Comparison of ENCODE assay signal across 9 mouse cellular contexts in genomic region chr11:117098155-117098554, GRCm38 (mm10). TPM values are rescaled to one million over a fixed set of nuclear protein-coding genes. Genes with fewer than 3 reads are reported as not detected.
DNase-seq lines count a peak whose midpoint lies in the region; ATAC-seq lines count a peak whose summit lies in the region.
"Had no signal": no experiment of that assay in that cellular context is flagged by ENCODE, and none has a peak within 500 bp of the region (broad histone marks: within the 10 kb centered on the region; RNA-seq: fewer than 3 reads in every experiment).

No protein-coding gene starts in this region.

- ATAC-seq in heart, embryonic 12.5 days (ENCODE audit: insufficient number of reproducible peaks, low FRiP score): no peak
- no peak for ATAC-seq in heart, embryonic 11.5 days (replicated peaks; ENCODE audit: insufficient number of reproducible peaks, low FRiP score, low TSS enrichment)
- no peak for ATAC-seq in megakaryocyte, adult 5-6 weeks (ENCODE audit: poor library complexity, severe bottlenecking)

- 28% methylated on average over 5 of the region's 5 CpGs for WGBS in heart, embryonic 12.5 days
- WGBS in heart, embryonic 11.5 days (ENCODE audit: insufficient replicate concordance): 34% methylated on average over 5 of the region's 5 CpGs
- 28% methylated on average over 5 of the region's 5 CpGs for WGBS in limb, embryonic 10.5 days

- DNase-seq in heart, adult 18-20 months: peak; percentile 53 to 85
- peak; percentile 76 for DNase-seq in NIH3T3 (ENCODE audit: low read depth)
- DNase-seq in limb, embryonic 10.5 days (ENCODE audit: low spot score): no peak
- no peak for DNase-seq in thymus, postnatal 25 days
- no peak for DNase-seq in cerebellum, adult 11-12 months
- DNase-seq: midbrain, embryonic 14.5 days had no signal

- peaks cover 64% of the 10 kb centered on the region for H3K4me1 ChIP-seq in heart, embryonic 12.5 days (replicated peaks)
- H3K4me1 ChIP-seq in heart, embryonic 11.5 days (ENCODE audit: control insufficient read depth, insufficient read depth, low read length): peaks cover 46% of the 10 kb centered on the region
- peaks cover 24% of the 10 kb centered on the region for H3K4me1 ChIP-seq in limb, embryonic 10.5 days

- H3K27ac ChIP-seq in heart, embryonic 12.5 days (ENCODE audit: poor library complexity, severe bottlenecking): no peak overlapping the region
- no peak overlapping the region for H3K27ac ChIP-seq in heart, embryonic 11.5 days (ENCODE audit: low read depth, low read length)
- H3K27ac ChIP-seq in limb, embryonic 10.5 days: peak overlapping the region; percentile 43; the same call in 1 of the 2 replicates

- H3K9me3 ChIP-seq in heart, embryonic 12.5 days (replicated peaks): no peaks in the 10 kb centered on the region
- H3K9me3 ChIP-seq in heart, embryonic 11.5 days (replicated peaks; ENCODE audit: control insufficient read depth, low read length): no peaks in the 10 kb centered on the region
- no peaks in the 10 kb centered on the region for H3K9me3 ChIP-seq in limb, embryonic 10.5 days (replicated peaks)

- H3K27me3 ChIP-seq in heart, embryonic 12.5 days (replicated peaks): no peaks in the 10 kb centered on the region
- H3K27me3 ChIP-seq in heart, embryonic 11.5 days (ENCODE audit: control insufficient read depth, insufficient read depth, low read length): no peaks in the 10 kb centered on the region
- H3K27me3 ChIP-seq in limb, embryonic 10.5 days (ENCODE audit: low read depth, poor library complexity, severe bottlenecking): peaks cover 6% of the 10 kb centered on the region; the same call in 1 of the 2 replicates

- no peak overlapping the region for H3K4me2 ChIP-seq in heart, embryonic 12.5 days
- no peak overlapping the region for H3K4me2 ChIP-seq in heart, embryonic 11.5 days

- no peak overlapping the region for H3K9ac ChIP-seq in heart, embryonic 12.5 days
- 0 out of 2 replicates have a peak overlapping the region, but pooled peaks have one; percentile 39 for H3K9ac ChIP-seq in heart, embryonic 11.5 days (ENCODE audit: low read depth, low read length)

- H3K4me3 ChIP-seq in heart, embryonic 12.5 days: no peak overlapping the region
- H3K4me3 ChIP-seq in heart, embryonic 11.5 days (ENCODE audit: low read depth, low read length): no peak overlapping the region
- H3K4me3 ChIP-seq in limb, embryonic 10.5 days: no peak overlapping the region

- no peaks in the 10 kb centered on the region for H3K36me3 ChIP-seq in heart, embryonic 12.5 days
- no peaks in the 10 kb centered on the region for H3K36me3 ChIP-seq in heart, embryonic 11.5 days (ENCODE audit: control insufficient read depth, insufficient read depth, low read length)
- H3K36me3 ChIP-seq in limb, embryonic 10.5 days: no peaks in the 10 kb centered on the region

RNA-seq across cellular contexts. Expression of gene Sec14l1, which starts 16.8 kb away (rescaled TPM):
- 10 to 100 TPM; 86.8 to 98.2 TPM for total RNA-seq in heart, adult 18-20 months (2021)
- 53.4 and 56.6 TPM in 2 replicates for polyA plus RNA-seq in heart, embryonic 12.5 days (2016; fragmentation: Nextera tagmentation; extraction: Ambion mirVana)
- polyA plus RNA-seq in heart, embryonic 11.5 days (2014; fragmentation: Nextera tagmentation; extraction: Ambion mirVana): 32.6 and 39.4 TPM in 2 replicates
- polyA plus RNA-seq in limb, embryonic 10.5 days (2016; fragmentation: Nextera tagmentation; extraction: Ambion mirVana): 40.1 and 47.8 TPM in 2 replicates
- total RNA-seq in megakaryocyte, adult 5-6 weeks (2015): 24.3 and 29.1 TPM in 2 replicates
- total RNA-seq in megakaryocyte, adult 5-6 weeks (2017): 32.3 and 41.7 TPM in 2 replicates

Comparison
In these comparisons a context has a peak if more than half of its experiments do, and no peak if none do; other contexts are left out.
1. DNase-seq: peak in heart, adult 18-20 months (2 of 2) and NIH3T3 (single experiment); none in limb, embryonic 10.5 days (single experiment), thymus, postnatal 25 days (single experiment) and cerebellum, adult 11-12 months (single experiment).